Mouse (Mus musculus): ENCODE data around the gene Cbfa2t3. TPM values are rescaled to one million over a fixed set of nuclear protein-coding genes. Genes with fewer than 3 reads are reported as not detected.

The Cbfa2t3 gene
- total and polyA plus RNA-seq, 2 experiments from 2014 or later = 11.1 to 15.9 TPM

DNA sequence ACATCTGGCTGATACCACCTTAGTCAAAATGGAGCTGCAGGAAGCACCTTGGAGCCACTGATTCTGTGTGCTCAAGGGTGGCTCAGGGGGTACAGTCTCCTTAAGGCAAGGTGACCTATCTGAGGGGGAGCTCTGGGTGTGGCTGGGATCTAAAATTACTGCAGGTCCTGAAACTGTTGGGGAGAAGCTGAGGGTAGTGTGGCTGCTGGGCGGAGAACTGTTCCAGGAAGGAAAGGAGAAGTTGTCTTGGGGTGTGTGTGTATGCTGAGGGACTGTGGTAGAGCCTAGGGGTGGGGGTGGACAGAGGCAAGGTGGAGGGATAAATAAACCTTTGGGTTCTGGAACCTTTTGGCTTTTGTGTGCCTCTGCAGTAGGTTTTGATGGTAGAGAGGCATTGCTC is 9.6 kb downstream of the Cbfa2t3 start:
- no peak for TF ChIP-seq CTCF (IDR thresholded peaks at IDR 0.05)
- Histone ChIP-seq H3K9me3 (ENCODE audit: low read length) (no peaks in the 10 kb centered on the region), H3K4me2 (ENCODE audit: low read depth, low read length, poor library complexity, severe bottlenecking) (no peak overlapping the region), H3K4me3 (ENCODE audit: low read depth, low read length) (no peak overlapping the region), H3K4me1 (ENCODE audit: insufficient read depth, low read length) (no peaks in the 10 kb centered on the region), H3K27me3 (ENCODE audit: insufficient read depth, low read length) (no peaks in the 10 kb centered on the region), H3K27ac (ENCODE audit: low read depth, low read length) (no peak overlapping the region), H3K9ac (replicated peaks; ENCODE audit: low read length, poor library complexity, severe bottlenecking) (no peak overlapping the region), H3K36me3 (ENCODE audit: insufficient read depth, low read length) (no peaks in the 10 kb centered on the region)
- DNase-seq (ENCODE audit: low spot score) (no peak), ATAC-seq (ENCODE audit: low FRiP score) (no peak)
- 86% methylated on average over 1 of the region's 1 CpGs for WGBS

GRCm38 (mm10) chr8:122686879-122687278 is 12.0 kb downstream of the Cbfa2t3 start:
- ATAC-seq (ENCODE audit: low FRiP score) (no peak), DNase-seq (ENCODE audit: low spot score) (no peak)
- no peak for TF ChIP-seq CTCF (IDR thresholded peaks at IDR 0.05)
- Histone ChIP-seq H3K4me1 (ENCODE audit: insufficient read depth, low read length) (no peaks in the 10 kb centered on the region), H3K4me2 (ENCODE audit: low read depth, low read length, poor library complexity, severe bottlenecking) (no peak overlapping the region), H3K9ac (replicated peaks; ENCODE audit: low read length, poor library complexity, severe bottlenecking) (no peak overlapping the region), H3K36me3 (ENCODE audit: insufficient read depth, low read length) (no peaks in the 10 kb centered on the region), H3K9me3 (ENCODE audit: low read length) (no peaks in the 10 kb centered on the region), H3K27ac (ENCODE audit: low read depth, low read length) (no peak overlapping the region), H3K4me3 (ENCODE audit: low read depth, low read length) (no peak overlapping the region), H3K27me3 (ENCODE audit: insufficient read depth, low read length) (no peaks in the 10 kb centered on the region)
- WGBS = 67% methylated on average over 9 of the region's 9 CpGs

DNA sequence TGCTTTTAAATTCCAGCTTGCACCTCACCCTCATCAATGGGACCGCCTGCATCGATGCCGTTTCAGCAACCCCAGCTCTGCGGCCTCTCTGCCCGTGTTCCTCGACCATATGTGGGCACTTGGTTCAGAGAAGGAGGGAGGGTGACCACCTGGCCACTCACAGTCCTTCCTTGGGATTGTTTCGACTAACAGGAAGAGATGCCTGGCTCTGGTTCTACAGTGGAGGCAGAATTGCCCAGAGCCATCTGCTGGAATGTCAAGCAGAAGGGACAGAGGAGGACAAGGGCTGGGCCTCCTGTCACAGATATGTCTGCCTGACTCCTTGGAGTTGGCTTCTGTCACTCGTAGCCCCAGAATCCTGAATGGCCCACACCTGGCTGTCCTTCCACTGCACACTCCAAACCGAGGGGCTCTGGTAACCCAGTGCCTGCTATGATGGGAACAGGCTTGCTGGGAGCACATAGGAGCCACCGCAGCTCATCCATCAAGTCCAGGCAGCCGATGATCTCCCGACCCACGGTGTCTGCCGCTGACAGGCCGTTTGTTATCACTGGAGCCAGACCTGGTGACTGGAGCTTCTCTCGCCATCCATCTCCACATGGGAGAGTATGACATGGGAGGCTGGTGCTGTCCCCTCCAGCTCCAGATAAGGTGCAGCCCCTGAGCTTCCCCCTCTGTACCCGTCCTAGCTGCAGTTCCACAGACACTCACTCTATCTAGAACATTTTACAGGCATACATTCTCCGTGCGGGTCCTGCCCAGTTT is 13.6 kb downstream of the Cbfa2t3 start:
- H3K27ac ChIP-seq (ENCODE audit: low read depth, low read length) = no peak overlapping the region
- H3K36me3 ChIP-seq (ENCODE audit: insufficient read depth, low read length) = no peaks in the 10 kb centered on the region
- no peak for TF ChIP-seq CTCF (IDR thresholded peaks at IDR 0.05)
- ATAC-seq (ENCODE audit: low FRiP score) (no peak), DNase-seq (ENCODE audit: low spot score) (no peak)
- H3K4me2 ChIP-seq (ENCODE audit: low read depth, low read length, poor library complexity, severe bottlenecking) = no peak overlapping the region
- no peaks in the 10 kb centered on the region for H3K9me3 ChIP-seq (ENCODE audit: low read length)
- H3K4me3 ChIP-seq (ENCODE audit: low read depth, low read length) = no peak overlapping the region
- no peak overlapping the region for H3K9ac ChIP-seq (replicated peaks; ENCODE audit: low read length, poor library complexity, severe bottlenecking)
- H3K4me1 ChIP-seq (ENCODE audit: insufficient read depth, low read length) = no peaks in the 10 kb centered on the region; the same call in 1 of the 2 replicates
- H3K27me3 ChIP-seq (ENCODE audit: insufficient read depth, low read length) = no peaks in the 10 kb centered on the region
- 83% methylated on average over 19 of the region's 19 CpGs for whole genome bisulfite sequencing

DNA sequence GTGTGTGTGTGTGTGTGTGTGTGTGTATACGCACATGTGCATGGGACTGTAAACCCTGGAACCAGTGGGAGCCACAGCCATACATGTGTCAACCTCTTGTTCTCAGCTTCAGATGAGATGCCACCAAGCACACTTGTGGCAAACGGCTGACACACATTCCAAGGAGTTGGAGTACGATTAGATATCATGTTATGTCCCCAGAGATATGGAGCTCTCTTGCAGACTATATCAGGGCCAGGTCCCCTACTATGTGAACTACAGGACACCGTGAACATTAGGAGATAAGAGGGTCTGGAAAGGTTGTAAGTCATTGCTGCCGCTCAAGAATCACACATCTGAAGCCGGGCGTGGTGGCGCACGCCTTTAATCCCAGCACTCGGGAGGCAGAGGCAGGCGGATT is 16.1 kb downstream of the Cbfa2t3 start:
- Histone ChIP-seq H3K4me2 (ENCODE audit: low read depth, low read length, poor library complexity, severe bottlenecking) (no peak overlapping the region), H3K27me3 (ENCODE audit: insufficient read depth, low read length) (no peaks in the 10 kb centered on the region), H3K9ac (replicated peaks; ENCODE audit: low read length, poor library complexity, severe bottlenecking) (no peak overlapping the region), H3K27ac (ENCODE audit: low read depth, low read length) (no peak overlapping the region), H3K4me3 (ENCODE audit: low read depth, low read length) (no peak overlapping the region), H3K36me3 (ENCODE audit: insufficient read depth, low read length) (no peaks in the 10 kb centered on the region), H3K9me3 (ENCODE audit: low read length) (no peaks in the 10 kb centered on the region), H3K4me1 (ENCODE audit: insufficient read depth, low read length) (peaks cover 7% of the 10 kb centered on the region)
- DNase-seq (ENCODE audit: low spot score) (no peak), ATAC-seq (ENCODE audit: low FRiP score) (no peak)
- no peak for TF ChIP-seq CTCF (IDR thresholded peaks at IDR 0.05)
- 91% methylated on average over 11 of the region's 11 CpGs for WGBS

- Histone ChIP-seq H3K9me3 (ENCODE audit: low read length) (no peaks in the 10 kb centered on the region), H3K36me3 (ENCODE audit: insufficient read depth, low read length) (no peaks in the 10 kb centered on the region), H3K9ac (replicated peaks; ENCODE audit: low read length, poor library complexity, severe bottlenecking) (no peak overlapping the region), H3K4me2 (ENCODE audit: low read depth, low read length, poor library complexity, severe bottlenecking) (no peak overlapping the region), H3K4me3 (ENCODE audit: low read depth, low read length) (no peak overlapping the region), H3K27ac (ENCODE audit: low read depth, low read length) (0 out of 2 replicates have a peak overlapping the region, but pooled peaks have one; percentile 9), H3K27me3 (ENCODE audit: insufficient read depth, low read length) (no peaks in the 10 kb centered on the region), H3K4me1 (ENCODE audit: insufficient read depth, low read length) (peaks cover 11% of the 10 kb centered on the region)
- WGBS = 29% methylated on average over 7 of the region's 7 CpGs
- ATAC-seq (ENCODE audit: low FRiP score) (no peak), DNase-seq (ENCODE audit: low spot score) (no peak)
- TF ChIP-seq CTCF (IDR thresholded peaks at IDR 0.05) = no peak
Observed at GRCm38 (mm10) chr8:122680171-122680570, 18.7 kb downstream of the Cbfa2t3 start.

DNA sequence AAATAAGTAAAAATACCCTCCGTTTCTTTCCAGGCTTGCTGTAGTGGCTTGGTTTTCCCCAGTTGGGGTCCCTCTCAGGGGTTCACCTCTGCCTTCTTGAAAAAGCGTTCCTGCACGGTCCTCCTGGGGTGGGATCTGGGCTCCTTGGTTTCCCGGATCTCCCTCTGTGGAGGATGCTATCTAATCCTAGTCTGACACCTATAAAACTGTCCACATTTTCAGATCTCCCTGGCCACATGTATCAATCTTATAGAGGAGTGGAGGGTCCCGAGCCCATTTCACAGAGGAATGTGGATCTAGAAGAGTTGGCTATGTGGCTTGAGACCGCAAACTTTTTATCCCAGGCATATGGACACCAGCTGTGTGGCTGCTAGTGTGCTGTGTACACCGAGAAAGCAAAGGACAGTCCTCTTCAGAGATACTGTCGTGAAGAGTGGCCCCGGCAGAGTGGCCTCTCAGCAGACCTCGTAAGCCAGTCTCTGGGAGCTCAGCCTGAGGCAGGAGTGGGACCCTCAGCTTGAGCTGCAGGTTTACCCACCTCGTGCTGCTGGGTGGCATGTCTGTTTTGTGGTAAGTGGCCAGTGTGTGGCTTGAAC is 19.5 kb downstream of the Cbfa2t3 start:
- H3K27me3 ChIP-seq (ENCODE audit: insufficient read depth, low read length) = no peaks in the 10 kb centered on the region

More for the DNA sequence above, 19.5 kb downstream of the Cbfa2t3 start:
- TF ChIP-seq CTCF (IDR thresholded peaks at IDR 0.05) = no peak
- WGBS = 25% methylated on average over 11 of the region's 11 CpGs
- DNase-seq (ENCODE audit: low spot score) (no peak), ATAC-seq (ENCODE audit: low FRiP score) (no peak)
- Histone ChIP-seq H3K4me2 (ENCODE audit: low read depth, low read length, poor library complexity, severe bottlenecking) (peak overlapping the region; percentile 72), H3K4me3 (ENCODE audit: low read depth, low read length) (peak overlapping the region; percentile 93; the same call in 1 of the 2 replicates), H3K9me3 (ENCODE audit: low read length) (no peaks in the 10 kb centered on the region), H3K4me1 (ENCODE audit: insufficient read depth, low read length) (peaks cover 14% of the 10 kb centered on the region), H3K9ac (replicated peaks; ENCODE audit: low read length, poor library complexity, severe bottlenecking) (no peak overlapping the region), H3K36me3 (ENCODE audit: insufficient read depth, low read length) (no peaks in the 10 kb centered on the region), H3K27ac (ENCODE audit: low read depth, low read length) (no peak overlapping the region)
